Mouse (Mus musculus) erythroid progenitor cell, adult 5-6 weeks (primary cell): ENCODE data around the gene Lat2. TPM values are rescaled to one million over a fixed set of nuclear protein-coding genes. Genes with fewer than 3 reads are reported as not detected.
"Not testable (repeated sequence)": the region's sequence is repeated elsewhere in the genome, so short reads cannot be mapped to it uniquely, and the experiment has no call there.

Source experiments
- ATAC-seq: replicated peaks from 2 replicates; pipeline ENCODE4 v1.8.0; 2016; ENCODE audit warnings: moderate number of reproducible peaks, mild to moderate bottlenecking, moderate TSS enrichment, inconsistent platforms; ENCODE audit not compliant: poor library complexity, low FRiP score, severe bottlenecking
- total RNA-seq, 2 experiments: library from RNA; stranded (forward) in 1 of 2; stranded (reverse) in 1 of 2; fragments of 150-400 nt in 1 of 2; fragments of 186-747, 209-891 nt in 1 of 2; gene quantifications; 2 replicates each; pipeline versions ENCODE4 v1.2.3 to v1.2.4; 2015 to 2017; ENCODE audit warnings: low replicate concordance in 2 of 2

The Lat2 gene
- total RNA-seq (2015; ENCODE audit: low replicate concordance) (4.2 and 9.4 TPM in 2 replicates), total RNA-seq (2017; ENCODE audit: low replicate concordance) (4.0 and 14.3 TPM in 2 replicates)

GRCm38 (mm10) chr5:134614802-134615201, at the start of gene Lat2:
TSS of gene Lat2 (minus strand) at chr5:134615025.
- no peak for ATAC-seq

GRCm38 (mm10) chr5:134656708-134657107, 41.9 kb upstream of the Lat2 start:
- ATAC-seq, result no peak

DNA sequence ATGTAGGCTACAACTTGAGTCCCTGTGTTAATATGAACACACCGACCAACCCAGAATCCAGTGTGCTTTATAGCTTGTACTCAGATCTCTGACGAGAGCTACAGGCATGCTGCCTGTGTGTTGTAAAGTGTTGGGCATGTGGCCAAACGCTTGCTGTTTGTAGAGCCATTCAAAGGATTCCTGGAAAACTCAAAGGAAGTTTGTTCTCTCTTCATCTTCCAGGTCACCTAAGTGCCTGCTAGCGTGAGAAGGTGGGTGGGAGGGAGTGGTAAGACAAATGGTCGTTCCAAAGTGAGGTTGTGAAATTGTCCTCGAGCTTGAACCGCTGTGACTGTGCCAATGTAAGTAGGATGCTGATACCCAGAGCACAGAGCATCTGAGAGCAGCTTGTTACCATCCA, 37.2 kb upstream of the Lat2 start:
- no peak for ATAC-seq

- ATAC-seq, result peak; percentile 77
Measured at GRCm38 (mm10) chr5:134650926-134651325, 36.1 kb upstream of the Lat2 start.

GRCm38 (mm10) chr5:134648976-134649375, 34.2 kb upstream of the Lat2 start:
- ATAC-seq, result not testable (repeated sequence)

DNA sequence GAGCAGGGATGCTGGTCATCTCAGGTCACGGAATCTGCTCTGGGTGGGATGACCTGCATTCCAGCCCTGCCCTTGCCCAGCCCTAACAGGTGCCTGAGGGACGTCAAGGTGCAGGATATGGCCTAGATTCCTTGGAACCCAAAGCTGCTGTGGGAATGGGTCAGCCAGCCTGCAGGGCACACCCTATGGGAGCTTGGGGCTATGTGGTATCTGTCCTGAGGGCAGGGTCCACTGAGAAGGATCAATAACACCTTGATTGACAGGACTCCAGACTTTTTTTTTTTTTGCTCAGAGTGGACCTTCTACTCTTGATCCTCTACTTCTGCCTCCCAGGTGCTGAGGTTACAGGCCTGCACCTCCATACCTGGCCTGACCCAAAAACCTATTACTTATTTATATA, 32.6 kb upstream of the Lat2 start:
- ATAC-seq, result no peak

- no peak for ATAC-seq
Measured at GRCm38 (mm10) chr5:134646461-134646860, 31.6 kb upstream of the Lat2 start.

DNA sequence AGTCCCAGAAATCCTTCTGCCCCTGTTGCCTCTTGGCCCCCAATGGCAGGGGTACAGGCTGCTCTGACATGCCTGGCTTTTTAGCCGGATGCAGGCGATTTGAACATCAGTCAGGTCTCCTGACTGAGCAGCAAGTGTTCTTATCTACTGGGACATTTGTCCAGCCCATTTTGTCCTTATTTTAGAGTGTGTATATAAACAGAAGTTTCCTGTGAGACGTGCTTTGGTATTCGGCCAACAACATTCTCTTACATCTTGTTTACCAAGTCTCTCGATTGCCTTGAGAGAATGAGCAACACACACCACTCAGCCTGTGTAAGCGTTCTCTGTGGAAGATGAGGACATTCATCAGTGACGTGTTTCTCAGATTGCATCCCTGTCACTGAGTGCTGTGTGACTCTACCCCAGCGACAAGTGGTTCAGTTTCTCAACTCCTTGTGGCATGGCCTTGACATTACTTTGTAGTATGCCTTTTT, 29.9 kb upstream of the Lat2 start:
- no peak for ATAC-seq

- no peak for ATAC-seq
Measured at GRCm38 (mm10) chr5:134644121-134644520, 29.3 kb upstream of the Lat2 start.

DNA sequence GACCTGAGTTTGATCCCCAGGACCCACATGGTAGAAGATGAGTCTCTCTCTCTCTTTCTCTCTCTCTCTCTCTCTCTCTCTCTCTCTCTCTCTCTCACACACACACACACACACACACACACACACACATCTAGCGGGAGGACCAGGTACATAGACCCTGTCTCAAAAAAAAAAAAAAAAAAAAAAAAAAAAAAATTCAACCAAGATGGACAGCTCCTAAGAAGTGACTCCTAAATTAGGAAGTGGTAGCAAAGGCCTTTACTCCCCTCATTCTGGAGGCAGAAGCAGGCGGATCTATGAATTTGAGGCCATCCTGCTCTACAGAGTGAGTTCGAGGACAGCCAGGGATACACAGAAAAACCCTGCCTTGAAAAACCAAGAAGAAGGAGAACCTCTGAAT, 25.5 kb upstream of the Lat2 start:
- no peak for ATAC-seq

- peak; percentile 90 for ATAC-seq
Measured at GRCm38 (mm10) chr5:134639269-134639682, 24.5 kb upstream of the Lat2 start, which contains the start of gene Eif4h. TSS of gene Eif4h (minus strand) at chr5:134639490.

- peak; percentile 37 for ATAC-seq
Measured at GRCm38 (mm10) chr5:134638461-134639268, 23.8 kb upstream of the Lat2 start.

DNA sequence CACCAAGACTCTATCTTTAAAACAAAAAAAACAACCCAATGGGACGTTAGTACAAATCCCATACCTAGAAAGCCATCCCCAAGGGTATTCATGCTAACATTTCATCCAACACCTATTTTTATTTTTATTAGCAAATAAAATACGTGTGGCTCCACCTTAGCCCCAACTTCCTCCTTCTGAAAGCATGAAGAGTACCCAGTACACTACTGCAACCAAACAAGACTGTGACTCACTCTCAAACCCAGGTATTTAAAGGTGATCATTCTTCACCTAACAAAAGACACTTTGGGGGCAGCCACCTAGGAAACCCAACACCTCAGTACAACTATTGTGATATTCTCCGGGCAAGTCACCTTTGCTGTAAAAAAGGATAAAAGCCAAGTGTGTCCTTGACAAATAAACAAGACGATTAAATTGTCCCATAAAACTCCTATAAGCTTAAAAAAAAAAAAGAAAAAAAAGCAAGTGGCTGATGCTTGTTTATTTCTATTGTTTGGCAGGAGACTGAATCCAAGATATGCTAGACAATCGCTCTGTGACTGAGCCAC, 23.1 kb upstream of the Lat2 start:
- ATAC-seq, result no peak

DNA sequence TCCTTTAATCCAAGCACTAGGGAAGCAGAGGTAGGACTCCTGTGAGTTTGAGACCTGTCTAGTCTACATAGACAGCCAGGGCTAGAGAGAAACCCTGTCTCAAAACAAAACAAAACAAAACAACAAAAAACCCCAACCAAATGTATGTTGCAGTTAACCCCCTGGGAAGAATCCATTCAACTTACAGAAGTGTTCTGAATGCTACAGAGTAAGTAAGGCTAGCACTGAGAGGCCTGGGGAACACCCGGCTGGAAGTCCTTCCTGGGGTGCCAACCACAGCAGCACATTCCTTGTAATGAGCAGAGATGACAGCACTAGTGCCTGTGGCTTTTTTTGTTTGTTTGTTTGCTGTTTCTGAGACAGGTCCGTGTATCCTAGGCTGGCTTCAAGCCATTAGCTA, 18.0 kb upstream of the Lat2 start:
- no peak for ATAC-seq

DNA sequence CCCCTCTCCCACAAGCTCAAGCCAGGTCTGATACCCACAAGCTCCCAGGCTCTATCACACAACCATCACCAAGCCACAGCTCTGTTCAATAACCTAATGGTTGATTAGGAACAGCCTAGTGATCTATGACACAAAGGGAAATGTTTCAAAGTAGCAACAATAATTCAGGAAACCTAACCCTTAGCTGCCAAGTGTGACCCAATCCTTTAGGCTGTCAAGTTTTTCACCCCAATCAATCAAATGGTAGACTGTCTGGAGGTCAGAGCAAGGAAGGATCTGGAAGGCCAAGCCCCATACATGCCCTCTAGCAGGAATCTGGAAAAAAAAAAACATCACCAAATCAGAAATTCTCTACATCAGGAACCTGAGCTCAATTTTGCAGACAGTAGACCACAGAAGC, 16.0 kb upstream of the Lat2 start:
- ATAC-seq, result no peak

DNA sequence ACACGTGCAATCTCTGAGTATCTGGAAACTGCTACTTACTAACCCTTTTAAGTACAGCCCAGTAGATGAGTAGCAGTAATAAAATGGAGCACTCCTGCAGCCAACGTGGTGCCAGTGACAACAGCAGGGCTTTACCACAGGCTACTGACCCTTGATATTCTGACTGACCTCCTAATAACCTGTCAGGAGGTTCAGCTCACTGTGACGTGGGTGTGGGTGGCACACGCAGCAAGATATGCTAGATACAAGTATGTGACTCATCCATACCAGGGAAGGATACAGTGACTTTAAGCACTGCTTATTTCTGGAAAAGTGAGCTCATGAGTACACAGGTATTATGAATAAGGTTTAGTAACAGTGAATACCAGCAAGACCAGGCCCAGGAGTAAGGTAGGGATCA, 14.7 kb upstream of the Lat2 start:
- no peak for ATAC-seq

DNA sequence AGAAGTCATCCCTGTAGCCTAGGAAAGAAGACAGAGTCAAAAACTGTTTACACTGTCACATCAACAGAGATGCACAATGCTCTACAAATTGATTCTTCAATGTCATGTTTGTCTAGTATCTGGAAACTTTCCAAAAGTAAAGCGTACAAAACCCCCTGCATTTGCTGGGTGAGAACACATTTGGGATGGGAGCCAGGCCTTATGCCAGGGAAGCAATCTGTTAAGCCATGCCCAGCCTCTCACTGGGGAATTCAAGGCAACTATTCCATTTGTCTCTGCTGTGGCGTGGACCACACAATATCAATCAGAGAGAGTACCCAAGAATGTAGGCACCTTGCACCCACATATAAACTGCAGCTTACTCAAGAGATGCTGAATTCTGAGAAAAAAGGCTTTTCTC, 7.2 kb upstream of the Lat2 start:
- no peak for ATAC-seq

DNA sequence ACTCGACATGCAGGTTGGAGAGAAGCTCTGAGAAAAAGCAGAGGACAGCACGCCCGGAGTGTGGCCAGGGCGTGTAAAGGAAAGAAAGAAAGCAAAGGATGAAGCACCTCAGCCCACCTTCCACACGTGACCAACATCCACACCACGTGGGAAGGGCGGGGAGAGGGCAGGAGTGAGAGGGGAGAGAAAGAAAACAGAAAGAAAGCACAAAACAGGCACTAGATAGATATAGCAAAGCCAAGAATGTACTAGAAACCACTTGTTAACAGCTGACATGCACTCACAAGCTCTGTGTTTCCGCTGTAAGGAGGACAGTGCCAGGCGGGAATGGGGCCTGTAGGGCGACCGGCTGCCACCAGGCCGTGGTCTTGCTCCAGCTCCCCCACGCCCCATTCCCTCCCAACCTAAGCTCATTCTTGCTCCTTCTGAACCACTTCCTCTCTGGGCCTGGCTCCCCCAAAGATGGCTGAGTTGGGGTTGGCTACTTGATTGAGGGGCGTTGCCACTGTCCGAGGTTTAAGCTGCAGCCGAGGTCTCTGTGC, 6.3 kb upstream of the Lat2 start:
- no peak for ATAC-seq

- no peak for ATAC-seq
Measured at GRCm38 (mm10) chr5:134620457-134620856, 5.6 kb upstream of the Lat2 start.

- ATAC-seq, result peak; percentile 70
Measured at GRCm38 (mm10) chr5:134617071-134617470, 2.2 kb upstream of the Lat2 start.

GRCm38 (mm10) chr5:134615780-134616179, 955 bp upstream of the Lat2 start:
- no peak for ATAC-seq
